Mouse (Mus musculus): ENCODE results near the gene Sorl1.

The Sorl1 gene

GRCm38 (mm10) chr9:41952650-41953204 is 171.4 kb downstream of the Sorl1 start:
- DNase-seq (ENCODE audit: low spot score), result no peak

DNA sequence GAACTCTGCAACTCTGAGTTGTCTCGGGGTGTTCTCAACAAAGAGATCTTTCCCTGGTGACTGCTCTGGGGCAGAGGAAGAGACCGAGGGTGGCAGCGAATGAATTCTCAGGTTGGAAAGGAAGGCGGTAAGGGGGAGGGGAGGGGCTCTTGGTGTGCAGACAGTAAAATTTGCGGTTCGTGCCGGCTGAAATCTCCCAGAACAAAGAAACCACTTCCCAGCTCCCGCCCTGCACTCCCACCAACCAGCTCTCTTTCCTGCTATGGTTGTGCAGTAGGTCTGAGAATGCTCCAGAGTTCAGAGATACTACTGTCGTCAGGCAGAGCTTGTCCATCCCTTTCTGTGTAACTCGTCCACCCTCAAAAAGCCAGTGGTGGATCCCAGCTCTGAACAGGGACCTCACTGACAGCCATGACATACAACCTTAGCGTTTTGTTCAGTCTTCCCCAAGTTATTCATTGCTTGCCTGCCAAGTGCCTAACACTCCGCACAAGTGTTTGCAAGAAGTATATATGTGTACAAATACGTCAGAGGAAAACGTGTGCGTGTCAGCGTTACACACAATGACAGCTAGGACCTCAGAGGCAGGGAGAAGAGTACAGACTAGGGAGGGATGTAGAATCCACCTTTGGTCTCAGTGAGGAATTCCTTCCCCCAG is 172.5 kb downstream of the Sorl1 start:
- no peak for DNase-seq (ENCODE audit: low spot score)

DNA sequence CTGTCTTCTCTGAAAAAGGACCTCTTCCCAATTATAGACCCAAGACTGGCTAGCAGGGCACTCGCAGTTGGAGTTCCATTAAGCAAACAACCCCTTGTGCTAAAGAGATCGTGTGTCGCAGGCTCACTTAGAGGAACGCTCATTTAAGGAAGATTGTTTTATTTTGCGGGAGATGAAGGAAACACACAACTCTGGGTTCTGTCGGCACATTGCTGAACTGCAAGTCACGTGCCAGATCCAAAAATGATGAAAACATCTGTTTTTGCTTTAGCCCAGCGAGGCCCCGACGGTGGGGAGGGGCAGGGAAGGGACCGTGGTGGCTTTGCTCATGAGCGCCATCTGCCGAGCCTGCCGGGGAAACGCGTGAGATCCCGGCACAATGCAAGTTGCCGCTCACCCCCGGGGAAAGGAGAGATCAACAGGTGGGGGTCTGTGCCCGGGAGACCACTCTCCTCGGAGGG is 173.1 kb downstream of the Sorl1 start:
- DNase-seq (ENCODE audit: low spot score), result peak; percentile 12

- no peak for DNase-seq (ENCODE audit: low spot score)
Observed at GRCm38 (mm10) chr9:41950109-41950990, 173.7 kb downstream of the Sorl1 start.

- no peak for DNase-seq (ENCODE audit: low spot score)
Observed at GRCm38 (mm10) chr9:41949476-41949875, 174.6 kb downstream of the Sorl1 start.

DNA sequence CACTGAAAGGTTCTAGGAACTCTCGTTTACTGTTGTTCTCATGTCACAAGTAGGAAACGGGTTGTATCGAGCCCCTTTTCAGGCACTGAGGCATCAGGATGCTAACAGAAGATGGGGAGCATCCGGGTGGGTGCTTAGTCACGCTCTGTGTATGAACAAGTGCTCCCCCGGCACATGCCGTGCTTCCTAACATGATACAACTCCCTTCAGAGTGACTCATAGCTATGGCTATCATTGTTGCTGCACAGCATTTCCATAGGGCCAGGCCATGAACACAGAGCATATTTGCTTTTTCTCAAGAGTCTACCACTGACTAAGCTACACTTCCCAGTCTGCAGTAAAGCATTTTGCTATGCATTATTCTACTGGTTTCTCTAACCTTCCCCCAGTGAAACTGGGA is 179.1 kb downstream of the Sorl1 start:
- DNase-seq (ENCODE audit: low spot score), result no peak

GRCm38 (mm10) chr9:41942970-41943635 is 181.0 kb downstream of the Sorl1 start:
- DNase-seq (ENCODE audit: low spot score), result no peak

- DNase-seq (ENCODE audit: low spot score), result no peak
Observed at GRCm38 (mm10) chr9:41940311-41940853, 183.7 kb downstream of the Sorl1 start.

- DNase-seq (ENCODE audit: low spot score), result no peak
Observed at GRCm38 (mm10) chr9:41938449-41938848, 185.6 kb downstream of the Sorl1 start.

DNA sequence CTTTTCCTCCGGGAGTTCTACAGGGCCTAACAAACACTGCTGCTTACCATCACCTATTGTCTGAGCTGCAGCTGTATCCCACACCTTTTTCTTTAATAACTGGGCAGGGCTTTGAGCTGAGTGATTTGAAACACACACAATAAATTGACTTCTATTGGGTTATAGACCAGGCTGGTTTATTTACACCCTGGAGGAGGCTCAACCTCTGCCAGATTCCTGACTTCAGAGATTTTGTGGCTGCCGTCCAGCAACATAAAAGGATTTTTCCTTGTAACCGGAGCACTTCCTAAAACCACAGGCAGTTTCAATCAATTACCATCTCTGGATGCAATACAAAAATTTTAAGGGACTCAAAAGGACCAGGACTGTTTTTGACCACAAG is 186.1 kb downstream of the Sorl1 start:
- DNase-seq (ENCODE audit: low spot score), result no peak

GRCm38 (mm10) chr9:41937341-41937966 is 186.6 kb downstream of the Sorl1 start:
- DNase-seq (ENCODE audit: low spot score), result no peak

DNA sequence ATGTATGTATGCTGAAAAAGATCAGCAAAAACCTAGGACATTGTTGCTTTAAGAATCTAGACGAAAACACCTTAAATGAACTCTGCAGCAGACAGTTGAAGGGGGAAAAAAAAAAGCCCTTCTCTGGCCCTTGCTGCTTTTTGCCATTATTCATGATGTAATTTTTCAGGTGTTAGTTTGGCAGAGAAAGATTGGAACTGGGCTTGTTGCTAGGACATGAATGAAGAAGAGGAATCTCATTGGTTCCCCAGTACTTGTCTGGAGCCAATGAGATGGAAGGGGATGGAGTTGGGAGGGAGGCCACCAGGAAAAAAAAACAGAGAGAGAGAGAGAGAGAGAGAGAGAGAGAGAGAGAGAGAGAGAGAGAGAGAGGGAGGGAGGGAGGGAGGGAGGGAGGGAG is 187.5 kb downstream of the Sorl1 start:
- DNase-seq (ENCODE audit: low spot score), result no peak

- no peak for DNase-seq (ENCODE audit: low spot score)
Observed at GRCm38 (mm10) chr9:41935979-41936378, 188.1 kb downstream of the Sorl1 start.

DNA sequence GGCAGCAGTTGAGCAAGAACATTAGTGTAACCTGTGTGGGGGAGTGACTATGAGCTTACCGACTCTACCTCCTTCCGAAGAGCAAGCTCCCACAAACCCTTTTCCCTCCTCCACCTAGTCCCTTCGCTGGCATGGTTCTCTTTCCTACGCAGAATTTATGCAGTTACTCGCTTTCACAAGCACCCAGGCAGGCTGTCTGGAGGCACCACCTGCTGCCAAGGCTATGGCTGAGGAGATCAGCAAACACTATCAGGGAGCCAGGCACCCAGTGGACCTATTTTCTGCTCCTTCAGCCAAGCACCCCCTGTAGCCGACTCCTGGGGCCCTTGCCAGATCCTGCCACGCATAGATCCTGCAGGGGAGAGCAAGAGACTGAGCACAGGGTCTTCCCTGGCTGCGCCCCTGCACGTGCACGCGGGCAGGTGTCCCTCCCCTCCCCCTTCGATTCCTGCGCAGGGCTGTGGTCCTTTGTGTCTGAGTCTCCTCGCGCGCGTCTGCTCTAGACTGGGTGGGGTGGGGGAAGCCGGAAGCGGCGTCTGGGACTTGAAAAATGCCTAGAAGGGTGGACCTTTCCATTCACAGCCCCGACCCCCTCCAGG is 188.6 kb downstream of the Sorl1 start:
- DNase-seq (ENCODE audit: low spot score), result no peak

- DNase-seq (ENCODE audit: low spot score), result no peak
Observed at GRCm38 (mm10) chr9:41934848-41935372, 189.2 kb downstream of the Sorl1 start.

DNA sequence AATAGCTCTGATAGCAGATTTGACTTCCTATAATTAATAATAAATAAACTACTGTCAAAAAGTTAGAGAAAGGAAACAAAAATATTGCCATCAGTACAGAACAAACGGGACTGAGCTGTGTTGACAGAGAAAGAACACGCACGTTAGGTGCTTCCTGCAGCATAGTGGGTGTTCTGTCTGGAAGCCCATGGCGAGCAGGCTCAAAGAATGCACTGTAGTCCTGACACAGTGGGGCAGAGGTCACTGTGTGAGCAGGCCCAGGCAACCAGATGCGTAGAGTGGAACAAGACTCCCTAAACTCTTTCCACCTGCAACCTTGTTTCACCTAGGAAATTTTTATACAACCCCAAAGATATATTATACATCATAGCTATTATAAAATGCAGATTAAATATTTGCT is 194.1 kb downstream of the Sorl1 start:
- no peak for DNase-seq (ENCODE audit: low spot score)

DNA sequence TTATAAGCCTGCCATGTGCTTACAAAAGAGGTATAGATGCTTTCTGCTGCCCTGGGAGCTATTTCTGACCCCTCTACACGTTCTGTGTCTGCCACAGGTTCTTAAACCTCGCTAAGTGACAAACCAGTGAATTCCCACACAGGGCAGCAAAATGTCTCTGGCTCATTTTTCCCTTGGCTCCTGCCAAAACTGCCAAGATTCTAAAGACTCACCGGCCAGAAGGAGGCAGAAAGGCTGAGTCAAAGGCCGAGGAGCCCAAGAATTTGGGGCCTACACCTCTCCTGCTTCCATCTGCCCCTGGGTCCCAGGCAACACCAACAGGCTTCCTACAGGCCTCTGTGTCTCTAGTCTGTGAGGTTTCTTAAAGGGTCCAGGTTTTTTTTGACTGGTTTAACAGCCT is 198.4 kb downstream of the Sorl1 start:
- no peak for DNase-seq (ENCODE audit: low spot score)

GRCm38 (mm10) chr9:41924140-41924539 is 200.0 kb downstream of the Sorl1 start:
- no peak for DNase-seq (ENCODE audit: low spot score)

- no peak for DNase-seq (ENCODE audit: low spot score)
Observed at GRCm38 (mm10) chr9:41922416-41922815, 201.7 kb downstream of the Sorl1 start.

DNA sequence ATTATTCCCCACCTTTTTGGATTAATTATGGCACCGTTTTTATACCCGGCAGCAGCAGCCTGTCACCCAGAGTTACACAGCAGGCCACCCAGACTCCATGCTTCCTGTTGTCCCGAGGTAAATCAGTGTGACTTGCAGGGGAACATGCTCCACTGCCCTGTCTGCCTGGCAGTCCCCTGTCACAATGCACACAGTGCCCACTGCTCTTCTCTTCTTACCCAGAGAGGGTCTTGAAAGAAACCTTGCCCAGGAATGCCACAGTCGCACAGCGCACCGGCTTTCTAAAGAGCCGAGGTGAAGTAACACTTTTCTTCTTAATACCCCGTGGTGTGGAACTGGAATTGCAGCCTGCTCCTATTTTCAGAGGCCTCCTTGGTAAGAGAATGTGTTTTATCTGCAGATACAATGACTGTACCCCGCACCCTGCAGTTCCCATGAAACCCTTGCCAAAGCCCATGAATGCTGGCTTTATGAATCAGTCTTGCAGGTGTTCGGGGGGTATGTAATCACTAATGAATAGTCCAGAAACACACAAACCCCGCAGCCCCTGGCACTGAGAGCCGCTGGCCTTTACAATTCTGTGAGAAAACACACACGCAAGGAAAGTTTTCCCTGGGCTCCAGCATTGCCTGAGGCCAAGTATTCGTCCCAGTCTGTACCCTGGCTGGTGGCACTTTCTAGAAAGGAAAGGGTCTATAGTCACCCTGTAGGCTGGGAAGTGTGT is 205.3 kb downstream of the Sorl1 start:
- no peak for DNase-seq (ENCODE audit: low spot score)

Data from c-Kit-positive CD71-positive TER-119-positive erythroid progenitor cells, embryonic 14.5 days (primary cell).